Mouse (Mus musculus) monocyte, adult 2 months (primary cell): ENCODE measurements at regions not wholly inside any gene's neighbourhood (a gene's known extent, or its start where the extent isn't known, plus 50 kb on each side); places are given as distances from the start of the nearest gene placed in this dataset.

Source experiments
- DNase-seq, 2 experiments: peaks; one replicate each; pipeline ENCODE4 v3.0.0; 2022; ENCODE audit warnings: low spot score in 2 of 2, low read depth in 1 of 2

DNA sequence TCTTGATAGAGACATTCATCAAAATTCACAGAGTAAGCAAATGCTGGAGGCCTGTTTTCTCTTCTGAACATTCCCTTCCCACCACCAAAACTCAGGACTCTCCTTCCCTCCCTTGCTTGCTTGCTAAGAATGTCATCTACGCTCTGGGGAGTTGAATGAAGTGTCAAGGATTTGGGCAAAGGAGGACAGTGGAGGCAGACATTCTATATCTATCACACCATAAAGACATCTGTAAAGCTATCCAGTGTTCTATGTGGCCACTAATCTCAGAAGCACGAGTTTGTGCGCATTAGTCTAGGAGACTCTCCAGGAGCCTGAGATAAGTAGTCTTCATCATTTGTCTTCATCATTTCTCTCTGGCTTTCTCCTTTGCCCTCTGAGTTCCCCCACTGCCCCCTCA is 94.1 kb upstream of the Dapk1 start:
- DNase-seq, result no peak

DNA sequence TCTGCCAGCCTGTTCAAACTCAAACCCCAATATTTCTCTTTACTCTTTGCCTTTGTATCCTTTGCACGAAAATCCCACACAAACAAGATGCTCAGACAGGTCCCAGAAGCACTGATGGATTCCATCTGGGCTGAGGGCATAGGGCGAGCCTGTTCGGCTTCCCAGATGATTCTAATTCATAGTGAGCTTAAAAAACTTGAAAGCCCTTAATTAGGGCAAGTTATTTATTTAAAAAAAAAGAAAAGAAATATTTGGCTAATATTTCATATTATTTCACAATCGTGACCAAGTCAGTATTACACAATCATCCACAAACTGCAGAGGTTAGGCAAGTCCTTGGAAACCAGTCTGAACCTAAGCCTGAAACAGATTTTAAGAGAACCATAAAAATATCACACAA is 93.7 kb upstream of the Dapk1 start:
- DNase-seq, result no peak

DNA sequence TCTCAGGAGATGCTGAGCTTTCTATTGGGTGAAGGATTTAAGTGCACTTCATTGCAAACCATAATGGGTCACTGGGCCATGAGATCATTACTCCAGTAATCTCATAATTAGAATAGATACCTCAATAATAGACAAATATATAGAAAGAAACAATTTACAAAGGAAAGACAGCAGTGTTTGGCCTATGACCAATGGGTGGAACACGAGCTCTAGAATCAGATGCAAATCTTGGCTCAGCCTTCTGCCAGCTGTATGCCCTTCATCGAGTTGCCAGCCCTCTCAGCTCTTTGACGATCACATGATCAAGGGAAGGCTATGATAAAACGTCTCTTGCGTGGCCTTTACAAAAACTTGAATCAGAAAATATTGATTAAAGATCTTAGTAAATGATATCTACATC is 92.9 kb upstream of the Dapk1 start:
- no peak for DNase-seq

DNA sequence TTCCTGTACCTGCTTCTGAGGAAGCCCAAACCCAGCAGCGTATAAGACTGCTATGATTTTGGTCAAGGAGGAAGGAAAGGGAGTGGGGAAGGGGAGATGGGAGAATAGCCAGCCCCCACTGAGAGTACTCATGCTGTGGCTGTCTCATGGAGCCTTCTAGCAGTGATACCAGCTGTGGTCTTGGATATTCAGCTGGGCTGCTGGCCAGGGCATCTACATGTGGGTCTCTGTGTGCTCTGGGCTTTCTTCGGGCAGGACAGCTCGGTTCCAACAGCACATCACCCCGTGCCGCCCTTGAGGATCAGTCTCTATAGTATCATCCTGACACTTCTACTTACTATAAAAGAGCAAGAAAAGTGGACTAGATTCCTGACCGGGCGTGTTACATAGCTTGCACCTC is 90.6 kb upstream of the Dapk1 start:
- DNase-seq, result no peak

DNA sequence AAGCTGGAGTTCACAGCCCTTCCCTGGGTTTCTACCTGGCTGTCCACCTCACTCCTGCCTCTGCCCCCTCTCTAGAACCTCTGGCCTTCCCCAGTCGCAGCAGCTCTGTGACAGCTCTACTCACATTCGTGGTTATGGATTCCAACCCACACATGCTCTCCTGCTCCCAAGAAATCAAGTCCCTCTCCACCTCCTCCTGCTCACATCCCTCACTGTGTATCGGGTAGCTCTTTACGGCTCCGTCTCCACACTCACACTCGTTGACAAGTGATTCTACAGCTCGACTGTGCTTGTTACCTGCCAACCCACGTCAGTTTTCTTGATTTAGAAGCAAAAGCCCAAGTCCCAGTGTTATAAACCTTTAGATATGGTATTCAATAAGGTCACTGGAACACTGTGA is 90.1 kb upstream of the Dapk1 start:
- DNase-seq, result no peak

DNA sequence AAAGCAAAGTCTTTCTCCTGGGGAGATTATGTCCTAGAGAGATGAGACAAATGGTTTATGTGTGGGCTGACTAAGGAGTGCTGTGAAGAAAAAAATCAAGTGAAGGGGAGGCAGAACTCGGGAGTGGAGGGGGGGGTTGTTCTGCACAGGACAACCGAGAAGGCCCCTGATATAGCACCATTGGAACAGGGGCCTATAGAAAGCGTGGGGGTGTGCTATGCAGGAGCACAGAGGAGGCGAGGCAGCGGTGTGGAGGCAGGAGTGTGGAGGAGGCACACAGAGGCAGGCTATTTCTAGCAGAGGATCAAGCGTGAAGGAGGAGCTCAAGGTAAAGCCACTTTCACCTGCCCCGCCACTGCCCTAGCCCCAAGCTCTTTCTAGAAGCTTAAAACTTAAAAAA is 88.0 kb upstream of the Dapk1 start:
- DNase-seq, result no peak

DNA sequence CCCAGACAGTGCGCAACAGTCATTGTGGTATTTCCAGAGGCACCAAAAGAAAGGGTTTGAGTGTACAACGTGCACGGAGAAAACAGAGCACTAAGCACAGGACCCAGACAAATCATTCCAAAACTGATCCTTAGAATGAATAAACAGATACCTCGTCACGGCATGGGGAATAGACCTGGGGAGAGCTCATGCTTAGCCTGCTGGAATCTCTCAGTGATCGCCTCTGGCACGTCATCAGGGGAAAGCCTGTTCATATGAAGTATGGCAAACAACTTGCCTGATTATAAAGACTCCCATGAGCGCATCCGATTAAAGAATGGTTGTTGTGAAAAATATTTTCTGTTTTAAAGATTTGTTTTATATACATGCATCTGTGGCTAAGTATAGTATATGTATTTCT is 86.9 kb upstream of the Dapk1 start:
- DNase-seq, result no peak

DNA sequence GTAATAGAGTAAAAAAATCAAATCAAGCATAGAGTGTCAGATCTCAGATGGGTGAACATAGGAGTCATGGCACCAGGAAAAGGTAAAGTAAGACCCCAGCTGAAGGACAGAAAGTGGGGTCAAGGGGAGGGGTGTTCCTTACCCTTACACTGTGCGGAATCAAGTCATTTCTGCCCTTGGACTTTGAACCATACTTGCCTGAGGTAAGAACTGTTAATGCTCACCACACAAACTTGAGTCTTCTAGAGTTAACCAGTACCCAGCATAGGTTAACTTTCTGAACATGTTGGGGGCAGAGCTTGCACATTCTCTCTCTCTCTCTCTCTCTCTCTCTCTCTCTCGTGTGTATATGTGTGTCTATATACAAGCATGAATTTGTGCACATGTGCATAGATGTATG is 83.7 kb upstream of the Dapk1 start:
- DNase-seq, result no peak

DNA sequence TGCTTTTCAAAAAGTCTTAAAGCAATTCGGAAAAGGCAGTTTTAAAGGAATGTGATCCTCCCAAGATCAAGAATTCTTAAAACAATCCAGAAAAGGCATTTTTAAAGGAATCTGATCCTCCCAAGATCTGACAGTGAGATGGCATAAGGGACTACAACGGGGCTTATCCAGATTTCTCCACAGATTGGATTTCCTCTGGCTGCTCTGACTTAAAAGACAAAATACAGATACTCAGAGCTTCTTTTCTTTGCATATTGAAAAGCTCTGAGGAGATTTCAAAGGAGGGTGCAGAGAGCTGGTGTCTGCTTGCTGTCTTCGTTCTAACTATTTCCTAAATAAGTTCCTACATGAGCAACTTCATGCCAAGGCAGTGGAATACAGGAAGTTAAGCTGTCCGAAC is 82.0 kb upstream of the Dapk1 start:
- DNase-seq, result no peak

DNA sequence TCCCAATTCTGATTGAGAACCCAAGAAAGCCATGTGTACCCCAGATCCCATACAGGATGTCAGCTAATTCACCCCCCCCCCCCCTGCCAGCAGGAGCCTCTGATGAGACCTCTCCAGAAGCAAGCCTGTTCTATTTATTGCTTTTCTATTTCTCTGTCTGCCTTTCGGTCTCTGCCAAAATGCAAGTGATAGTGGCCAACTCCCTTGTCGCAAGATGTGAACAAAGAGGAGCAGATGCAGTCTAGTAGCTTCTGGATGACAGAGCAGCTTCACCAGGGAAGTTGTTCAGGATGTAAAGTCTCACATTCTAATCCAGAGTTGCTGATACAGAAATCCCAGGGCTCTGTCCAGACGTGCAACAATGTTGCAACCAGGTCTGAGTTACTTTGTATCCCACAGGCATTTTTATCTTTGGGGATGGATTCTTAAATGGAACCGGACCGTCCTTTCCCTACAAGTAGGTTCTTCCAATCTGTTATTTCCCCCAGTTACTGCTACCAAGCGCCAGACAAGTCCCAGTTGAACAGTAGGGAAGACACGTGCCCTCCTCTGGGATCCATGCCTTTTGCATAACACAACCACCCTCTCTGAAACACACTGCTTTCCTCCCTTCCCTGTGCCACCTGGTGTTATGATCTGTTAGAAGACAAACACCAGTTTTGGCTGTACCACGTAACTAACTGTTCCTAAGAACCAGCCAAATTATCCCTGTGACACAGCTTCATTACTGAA is 78.9 kb upstream of the Dapk1 start:
- DNase-seq, result no peak

DNA sequence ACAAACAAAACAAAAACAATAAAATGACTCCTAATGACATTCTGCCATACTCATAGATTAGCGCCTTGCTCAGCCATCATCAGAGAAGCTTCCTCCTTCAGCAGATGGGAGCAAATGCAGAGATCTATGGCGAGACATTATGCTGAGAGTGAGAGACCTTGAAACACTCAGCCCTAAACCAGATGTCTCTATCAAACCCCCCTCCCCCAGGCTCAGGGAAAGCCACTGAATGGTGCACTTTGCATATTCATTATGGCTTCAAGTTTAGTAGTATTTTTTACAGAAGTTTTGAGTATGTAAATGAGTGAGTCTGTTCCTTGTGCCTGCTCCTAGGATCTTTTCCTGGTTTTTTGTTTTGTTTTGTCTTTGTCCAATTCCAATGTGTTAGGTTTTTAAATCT is 73.9 kb upstream of the Dapk1 start:
- DNase-seq, result no peak

DNA sequence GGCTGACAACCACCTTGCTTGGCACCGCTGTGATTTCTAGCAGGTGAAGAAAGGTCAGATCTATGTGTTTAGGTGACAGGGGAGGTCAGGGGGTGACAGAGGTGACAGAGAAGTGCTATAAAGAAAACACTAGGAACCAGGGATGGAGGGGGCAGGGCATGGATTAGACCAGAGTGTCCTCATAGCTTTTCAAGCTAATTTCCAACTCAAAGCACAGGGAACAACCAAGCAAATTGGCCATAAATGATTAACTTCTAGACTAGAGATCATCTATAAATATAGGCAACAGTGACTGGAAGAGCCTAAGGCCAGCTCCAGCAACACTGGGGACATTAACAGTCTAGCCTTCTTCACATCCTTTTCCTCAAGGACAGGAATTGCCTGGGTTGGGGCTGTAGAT is 72.9 kb upstream of the Dapk1 start:
- no peak for DNase-seq

DNA sequence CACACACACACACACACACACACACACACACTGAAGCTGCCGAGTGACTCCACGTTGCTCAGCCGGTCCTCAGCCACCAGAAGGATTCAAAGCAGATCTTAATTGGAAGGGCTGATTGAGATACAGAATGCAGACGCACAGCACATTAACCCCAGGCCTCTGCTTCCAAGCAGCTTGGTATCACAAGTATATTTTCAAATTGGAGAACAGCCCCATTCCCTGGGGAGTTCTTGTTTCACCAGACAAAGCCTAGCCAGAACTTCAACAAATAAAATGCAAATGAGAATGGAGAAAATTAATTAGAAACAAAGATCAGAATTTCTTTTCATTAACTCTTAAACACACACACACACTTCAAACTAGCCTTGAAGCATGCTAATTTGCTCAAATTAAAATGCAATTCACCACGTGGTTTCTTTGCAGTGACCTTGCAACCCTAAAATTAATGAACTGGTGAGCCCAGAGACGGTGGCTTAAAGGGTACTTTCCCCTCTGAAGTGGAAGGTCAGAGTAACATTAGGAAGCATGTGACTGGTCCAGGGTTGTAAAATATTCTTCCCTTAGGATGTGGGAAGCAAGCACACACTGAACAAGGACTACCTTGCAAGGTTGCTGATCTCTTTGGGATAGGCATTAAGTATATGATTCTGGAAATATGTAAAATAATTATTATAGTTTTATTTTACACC is 72.2 kb upstream of the Dapk1 start:
- no peak for DNase-seq

DNA sequence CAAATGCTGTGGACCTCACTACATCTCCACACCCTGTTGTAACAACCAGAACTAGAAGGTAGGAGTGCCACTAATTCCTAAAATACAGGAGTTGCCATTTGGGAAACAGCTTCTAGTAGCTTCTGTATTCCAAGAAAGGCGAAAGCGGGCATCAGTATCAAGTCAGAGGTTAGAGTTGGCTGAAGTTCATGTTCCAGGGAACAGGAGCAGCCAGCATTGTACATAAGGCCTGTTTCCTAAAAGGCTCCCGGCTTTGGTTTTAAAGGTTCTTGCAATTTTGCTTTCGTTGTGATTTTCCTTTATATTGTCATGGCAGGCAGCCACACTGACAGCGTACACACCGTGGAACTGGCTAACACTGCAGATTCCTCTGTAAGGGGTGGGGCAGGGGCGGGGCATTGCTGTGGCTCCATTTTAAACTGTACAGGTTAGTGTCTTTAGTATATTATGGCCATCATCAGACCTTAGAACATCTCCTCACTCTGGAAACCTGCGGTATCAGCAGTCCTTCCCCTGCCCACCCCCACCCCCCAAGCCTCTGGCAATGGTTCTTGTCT is 67.8 kb upstream of the Dapk1 start:
- DNase-seq, result no peak

DNA sequence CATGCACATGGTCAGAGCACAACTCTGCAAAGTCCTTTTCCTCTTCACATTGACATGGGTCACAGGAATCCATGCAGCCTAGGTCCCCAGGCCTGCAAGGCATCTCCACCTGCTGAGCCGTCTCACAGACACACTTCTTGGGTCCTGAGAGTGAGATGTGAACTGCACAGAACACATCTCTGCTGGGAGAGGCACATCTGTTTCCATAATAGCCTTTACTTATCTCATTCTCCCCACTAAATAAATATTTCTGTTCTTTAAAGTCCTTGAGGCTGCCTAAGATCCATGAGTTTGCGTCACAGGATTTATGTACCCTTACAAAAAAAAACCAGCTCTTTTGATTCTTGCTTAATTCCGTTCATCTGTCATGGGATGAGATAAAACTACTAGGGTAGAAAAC is 67.2 kb upstream of the Dapk1 start:
- no peak for DNase-seq

DNA sequence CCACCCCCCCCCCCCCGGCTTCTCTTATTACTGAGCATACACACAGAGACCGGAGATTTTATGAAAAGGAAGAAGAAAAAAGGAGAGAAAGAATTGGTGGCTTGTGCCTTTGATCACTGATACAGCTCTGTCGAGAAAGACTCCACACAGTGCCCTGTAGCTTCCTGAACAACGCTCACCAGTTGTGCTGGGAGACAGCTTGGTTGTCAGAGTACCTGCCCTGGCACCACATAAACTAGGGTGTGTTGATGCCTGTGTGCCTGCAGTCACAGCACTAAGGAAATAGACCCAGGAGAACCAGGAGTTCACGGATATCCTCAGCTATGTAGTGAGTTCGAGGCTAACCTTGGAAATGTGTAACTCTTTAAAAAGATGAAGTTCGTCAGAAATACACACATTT is 66.7 kb upstream of the Dapk1 start:
- DNase-seq, result no peak

DNA sequence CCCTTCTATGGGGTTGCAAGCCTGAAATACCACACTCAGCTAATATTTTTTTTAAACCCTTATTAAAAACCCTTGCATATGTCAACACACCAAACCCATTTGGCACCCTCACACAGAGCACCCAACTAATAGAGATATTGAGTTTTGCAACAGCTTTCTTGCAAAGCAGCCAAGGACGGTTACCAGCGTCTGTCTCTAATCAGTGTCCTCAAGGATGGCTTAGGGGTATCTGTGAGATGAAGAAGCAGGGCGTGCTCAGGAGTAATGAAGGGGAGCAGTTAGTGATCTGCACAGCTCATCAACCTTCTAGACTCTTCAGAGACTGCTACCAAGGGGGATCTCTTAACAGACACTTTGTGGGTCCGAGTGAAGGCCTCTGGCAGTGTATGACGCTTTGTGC is 65.0 kb upstream of the Dapk1 start:
- no peak for DNase-seq

DNA sequence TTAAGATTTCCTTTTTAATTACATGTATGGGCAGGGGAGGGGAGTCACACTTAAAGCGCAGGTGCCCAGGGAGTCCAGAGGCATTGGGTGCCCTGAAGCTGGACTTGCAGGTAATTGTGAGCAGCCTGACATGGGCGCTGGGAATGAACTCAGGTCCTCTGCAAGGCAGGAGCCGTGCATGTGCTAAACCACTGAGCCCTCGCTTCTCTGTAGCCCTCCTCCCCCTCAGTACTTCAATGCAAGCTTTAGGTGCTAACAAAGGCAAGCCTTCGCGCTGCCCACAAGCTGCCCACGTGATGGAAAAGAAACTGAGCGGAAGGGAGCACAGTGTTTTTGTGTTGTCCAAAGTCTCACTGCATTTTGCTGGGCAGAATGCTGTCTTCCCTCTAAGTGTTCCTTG is 63.6 kb upstream of the Dapk1 start:
- DNase-seq, result no peak

DNA sequence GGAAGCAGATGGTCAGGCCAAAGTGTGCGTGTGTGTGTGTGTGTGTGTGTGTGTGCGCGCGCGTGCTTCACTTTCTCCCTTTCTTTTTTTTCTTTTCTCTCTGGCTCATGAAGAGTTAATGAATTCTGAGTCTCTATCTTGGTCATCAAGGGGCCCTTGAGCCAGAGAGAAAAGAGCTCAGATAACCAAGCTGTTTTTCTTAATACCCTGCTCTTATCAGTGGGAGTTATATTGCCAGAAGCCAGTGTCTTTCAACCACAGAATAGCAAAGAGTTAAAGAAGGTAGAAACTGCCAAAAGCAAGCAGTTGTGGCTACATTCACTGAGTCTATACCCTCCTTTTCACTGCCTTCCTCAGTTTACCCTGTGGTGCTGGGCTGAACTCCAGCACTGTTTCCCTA is 60.6 kb upstream of the Dapk1 start:
- DNase-seq, result no peak

DNA sequence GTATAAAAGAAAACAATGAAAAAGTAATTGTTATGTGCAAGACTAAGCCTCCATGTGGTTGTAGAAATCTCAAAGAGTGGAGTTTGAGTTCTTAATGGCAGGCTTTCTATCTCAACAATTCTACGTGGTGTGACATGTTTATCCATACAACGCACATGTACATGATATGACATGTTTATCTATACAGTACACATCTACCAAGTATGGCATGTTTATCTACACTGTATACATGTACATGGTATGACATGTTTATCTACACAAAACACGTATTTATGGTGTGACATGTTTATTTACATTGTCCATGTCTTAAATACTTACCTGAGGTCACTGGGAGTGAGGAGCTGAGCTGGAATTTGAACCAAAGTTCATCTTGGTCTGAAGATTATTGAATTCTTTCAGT is 57.4 kb upstream of the Dapk1 start:
- no peak for DNase-seq

DNA sequence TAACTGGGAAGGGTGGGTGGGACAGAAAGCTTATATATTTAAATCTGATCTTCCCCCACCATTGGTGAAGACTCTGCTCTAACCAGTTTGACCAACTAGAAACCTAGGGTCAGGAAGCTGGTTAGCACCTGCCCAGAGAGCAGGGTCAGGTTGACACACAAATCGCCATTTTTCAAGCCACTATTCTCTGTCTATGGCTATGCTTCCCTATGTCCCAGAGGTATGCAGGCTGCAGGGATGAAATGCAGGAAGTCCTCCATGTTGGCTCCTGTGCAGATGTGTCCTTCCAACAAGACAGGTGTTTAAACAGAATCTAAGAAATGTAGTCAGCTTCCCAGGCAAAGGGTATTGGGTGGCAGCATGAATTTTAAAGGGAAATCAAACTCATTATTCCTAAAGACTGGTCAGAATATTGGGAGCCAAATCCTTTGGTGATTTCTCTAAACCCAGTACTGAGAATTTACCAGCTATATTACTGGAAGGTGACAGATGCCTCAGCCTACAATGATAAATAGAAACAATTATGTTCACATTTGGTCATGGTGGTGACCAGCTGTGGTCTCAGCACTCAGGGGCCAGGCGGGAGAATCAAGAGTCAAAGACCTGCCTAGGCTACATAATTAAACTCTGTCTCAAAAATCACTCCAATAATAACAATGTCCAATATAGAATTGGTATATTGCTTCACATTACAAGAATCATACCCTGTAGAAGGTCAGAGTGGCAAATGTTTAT is 55.6 kb upstream of the Dapk1 start:
- no peak for DNase-seq
